Mouse (Mus musculus) urinary bladder, postnatal 25 days (tissue): ENCODE results near the gene Creb3l1.

Experiments
- DNase-seq: peaks from one replicate; pipeline ENCODE4 v3.0.0; 2022; ENCODE audit warnings: low spot score

Gene Creb3l1

GRCm38 (mm10) chr2:92034273-92034672 lies 10.0 kb upstream of the Creb3l1 start:
- DNase-seq = no peak

GRCm38 (mm10) chr2:92030554-92030953 lies 6.3 kb upstream of the Creb3l1 start:
- no peak for DNase-seq

DNA sequence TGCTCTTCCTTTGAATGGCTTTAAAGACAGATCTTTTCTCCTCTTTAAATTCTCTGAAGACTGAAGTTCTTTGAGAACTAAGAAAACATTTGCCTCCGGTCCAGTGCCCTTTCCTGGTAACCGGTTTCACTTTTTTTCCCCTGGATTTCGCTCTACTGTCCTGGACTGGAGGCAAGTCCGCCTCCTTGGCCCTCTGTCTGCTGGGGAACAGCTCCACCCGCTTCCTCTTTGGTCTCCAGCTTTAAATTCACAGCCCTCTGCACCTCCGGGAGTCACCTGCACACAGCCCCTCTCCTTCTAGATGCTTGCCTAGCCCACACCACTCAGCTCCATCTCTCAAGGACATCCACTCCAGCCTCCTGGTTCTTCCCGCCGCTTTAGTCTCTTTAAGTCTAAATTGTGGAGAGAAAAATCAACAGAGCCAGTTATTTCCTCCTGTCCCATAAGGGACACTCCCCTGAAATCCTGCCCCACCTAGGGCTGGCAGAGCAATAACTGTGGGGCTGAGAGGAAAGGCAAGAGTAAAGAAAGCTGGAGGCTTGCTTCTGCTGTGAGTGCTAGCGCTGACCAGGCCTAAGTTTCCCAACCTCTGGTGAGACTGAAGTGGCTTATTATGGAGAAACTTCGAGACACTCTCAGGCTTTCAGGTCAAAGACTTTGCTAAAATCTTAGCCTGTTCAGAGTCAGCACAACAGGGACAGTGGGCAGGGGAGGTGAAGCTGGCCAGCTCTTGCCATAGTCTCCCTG lies 5.3 kb upstream of the Creb3l1 start:
- no peak for DNase-seq

- DNase-seq = no peak
Measured at GRCm38 (mm10) chr2:92027811-92028590, 3.7 kb upstream of the Creb3l1 start.

- no peak for DNase-seq
Measured at GRCm38 (mm10) chr2:92025966-92026365, 1.7 kb upstream of the Creb3l1 start.

- DNase-seq = no peak
Measured at GRCm38 (mm10) chr2:92025202-92025601, 900 bp upstream of the Creb3l1 start.

GRCm38 (mm10) chr2:92023362-92024273 lies 684 bp downstream of the Creb3l1 start:
- DNase-seq = peak; percentile 31

GRCm38 (mm10) chr2:92020676-92021265 lies 3.5 kb downstream of the Creb3l1 start:
- peak; percentile 18 for DNase-seq

- no peak for DNase-seq
Measured at GRCm38 (mm10) chr2:92017440-92017839, 6.9 kb downstream of the Creb3l1 start.

DNA sequence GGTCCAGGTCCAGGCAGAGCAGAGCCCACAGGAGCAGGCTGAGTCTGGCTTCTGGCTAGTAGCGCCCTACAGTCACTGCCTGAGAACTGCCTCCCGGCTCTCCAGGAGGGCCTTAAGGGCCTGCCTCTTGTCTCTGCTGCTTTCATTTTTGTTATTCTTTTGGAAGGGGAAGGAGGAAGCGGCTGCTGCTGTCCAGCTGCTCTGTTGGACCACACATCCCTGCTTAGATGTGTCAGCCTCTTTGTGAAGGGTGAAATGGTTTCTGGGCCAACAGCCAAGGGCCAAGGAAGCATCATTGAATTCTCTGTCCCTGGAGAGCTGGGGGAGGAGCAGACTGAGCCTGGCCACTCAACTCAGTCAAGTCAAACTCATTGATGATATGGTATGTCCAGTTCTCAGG lies 7.3 kb downstream of the Creb3l1 start:
- peak; percentile 38 for DNase-seq

DNA sequence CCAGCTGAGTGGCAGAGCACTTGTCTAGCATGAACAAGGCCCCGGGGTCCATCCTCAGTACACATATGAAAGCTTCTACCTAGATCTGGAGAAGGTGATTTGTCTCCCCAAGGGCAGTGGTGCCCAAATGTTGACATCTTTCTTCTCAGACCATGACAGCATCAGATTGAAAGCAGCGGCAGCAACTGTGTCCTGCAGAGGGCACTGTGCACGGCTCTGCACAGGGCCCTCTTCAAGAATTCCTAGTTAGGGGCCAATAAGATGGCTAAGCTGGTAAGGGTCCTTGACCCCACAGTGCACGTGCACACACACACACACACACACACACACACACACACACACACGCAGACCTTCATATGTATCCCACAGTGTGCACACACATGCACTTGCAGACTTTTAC lies 9.4 kb downstream of the Creb3l1 start:
- DNase-seq = no peak

- no peak for DNase-seq
Measured at GRCm38 (mm10) chr2:92014248-92014647, 10.1 kb downstream of the Creb3l1 start.

- DNase-seq = peak; percentile 48
Measured at GRCm38 (mm10) chr2:92012768-92013445, 11.4 kb downstream of the Creb3l1 start.

GRCm38 (mm10) chr2:92011424-92012353 lies 12.6 kb downstream of the Creb3l1 start:
- DNase-seq = no peak

DNA sequence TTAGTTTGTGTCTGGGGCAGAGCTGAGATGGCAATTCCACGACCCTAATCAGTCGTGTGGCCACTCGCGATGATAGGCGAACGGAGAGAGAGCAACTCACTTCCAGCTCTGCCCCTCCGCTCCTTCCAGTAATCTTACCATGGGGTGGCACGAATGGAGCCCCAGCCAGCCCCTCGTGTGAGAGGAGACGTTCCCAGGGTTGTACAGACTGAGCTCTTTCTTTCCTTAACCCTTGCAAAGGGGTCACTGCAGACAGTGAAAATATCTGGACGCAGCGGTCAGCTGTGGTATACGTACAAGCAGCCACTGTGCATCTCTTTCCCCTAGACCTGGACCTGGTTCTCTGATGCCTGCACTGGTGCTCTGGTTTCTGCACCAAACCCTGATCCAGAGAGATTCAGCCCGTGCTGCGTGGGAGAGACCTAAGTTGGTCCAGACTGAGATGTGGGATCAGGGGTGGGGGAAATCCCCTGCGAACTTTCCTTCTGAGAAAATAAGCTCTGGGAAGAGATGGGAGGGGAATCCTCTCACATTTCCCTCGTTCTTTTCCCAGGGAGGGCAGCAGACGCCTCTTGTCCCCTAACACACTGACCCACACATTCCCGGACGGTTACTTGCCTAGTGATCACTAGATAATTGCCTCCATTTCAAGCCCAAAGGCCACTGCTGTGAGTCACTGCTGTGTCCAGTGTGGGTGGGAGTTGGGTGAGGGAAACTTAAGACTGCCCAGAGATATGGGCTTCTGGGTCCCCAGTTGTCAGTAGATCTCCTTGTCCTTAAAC lies 15.5 kb downstream of the Creb3l1 start:
- no peak for DNase-seq

DNA sequence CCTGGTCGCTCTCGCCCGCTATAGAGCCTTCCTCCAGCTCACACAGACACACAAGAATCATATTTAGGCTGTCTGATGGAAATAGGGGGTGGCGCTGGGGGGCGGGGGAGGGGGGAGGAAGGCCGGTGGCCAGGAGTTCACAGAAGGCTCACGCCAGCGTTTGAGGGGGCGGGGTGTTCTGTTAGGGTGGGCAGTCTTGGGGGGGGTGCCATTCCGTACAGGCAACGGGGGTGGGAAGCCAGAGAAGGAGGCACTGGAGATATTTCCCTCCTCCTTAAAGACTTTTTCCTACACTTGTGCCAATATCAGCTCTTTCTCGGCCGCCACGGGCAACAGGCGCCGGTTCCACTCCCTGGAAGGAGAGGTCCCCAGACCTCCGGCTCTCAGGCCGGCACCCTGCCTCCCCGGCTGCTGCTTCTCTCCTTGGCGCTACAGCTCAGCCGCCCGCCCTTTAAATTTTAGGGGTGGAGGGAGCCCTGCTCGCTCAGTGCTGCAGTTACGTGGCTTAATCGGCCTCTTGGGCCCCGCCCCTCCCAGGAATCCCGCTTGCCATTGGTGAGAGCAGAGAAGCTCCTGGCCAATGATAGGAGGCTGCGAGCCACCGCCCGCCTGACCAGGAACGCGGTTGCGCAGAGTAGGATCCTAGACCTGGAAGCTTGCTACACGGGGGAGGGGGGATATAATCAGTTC lies 16.2 kb downstream of the Creb3l1 start:
- DNase-seq = peak; percentile 88

DNA sequence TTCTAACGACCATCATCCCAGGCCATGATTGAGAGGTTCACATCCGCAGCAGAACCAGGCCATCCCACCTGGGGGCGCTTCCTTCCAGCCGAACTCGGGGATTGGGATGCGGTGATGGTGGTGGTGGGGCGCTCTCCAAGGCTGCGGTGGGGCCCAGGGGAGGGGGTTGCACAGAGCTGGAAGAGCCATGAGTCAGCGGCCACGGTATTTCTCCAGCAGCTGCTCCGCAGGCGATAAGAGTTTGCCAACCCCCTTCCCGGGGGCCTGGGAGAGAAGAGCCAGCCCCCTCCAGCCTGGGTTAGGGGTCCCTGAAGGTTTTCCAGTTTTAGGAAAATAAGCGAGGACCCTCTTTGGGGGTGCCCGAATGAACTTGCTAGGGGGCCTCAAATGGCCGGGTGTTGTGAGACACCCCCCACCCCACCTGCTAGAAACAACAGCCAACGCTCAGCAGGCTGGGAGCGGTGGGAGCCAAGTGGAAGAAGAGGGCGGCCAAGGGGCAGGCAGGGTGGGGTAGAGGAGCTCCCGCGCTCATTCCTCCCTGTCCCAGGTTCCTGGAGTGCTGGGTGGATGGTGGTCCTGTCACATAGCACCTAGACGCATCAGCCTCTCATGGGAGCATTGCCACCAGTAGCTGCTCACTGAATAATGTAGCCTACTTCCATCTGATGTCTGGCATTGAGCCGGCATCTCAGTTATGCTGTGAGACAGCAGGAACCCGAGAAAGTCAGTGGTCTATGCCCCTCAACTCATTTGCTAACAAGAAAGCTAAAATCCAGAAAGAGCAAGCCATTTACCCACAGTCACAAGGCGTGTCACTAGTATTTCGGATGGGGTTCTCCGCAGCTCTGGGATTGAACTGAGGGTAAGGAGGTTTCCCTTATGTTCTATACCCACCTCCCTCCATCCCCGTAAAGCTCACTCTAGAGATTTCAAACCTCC lies 17.1 kb downstream of the Creb3l1 start:
- DNase-seq = peak; percentile 55

GRCm38 (mm10) chr2:92006491-92006890 lies 17.8 kb downstream of the Creb3l1 start:
- no peak for DNase-seq
